Mouse (Mus musculus): Measurements from ENCODE around the gene Limk2. TPM values are rescaled to one million over a fixed set of nuclear protein-coding genes. Genes with fewer than 3 reads are reported as not detected.

Limk2 gene
- polyA plus RNA-seq, 1 experiment: 78.9 TPM

DNA sequence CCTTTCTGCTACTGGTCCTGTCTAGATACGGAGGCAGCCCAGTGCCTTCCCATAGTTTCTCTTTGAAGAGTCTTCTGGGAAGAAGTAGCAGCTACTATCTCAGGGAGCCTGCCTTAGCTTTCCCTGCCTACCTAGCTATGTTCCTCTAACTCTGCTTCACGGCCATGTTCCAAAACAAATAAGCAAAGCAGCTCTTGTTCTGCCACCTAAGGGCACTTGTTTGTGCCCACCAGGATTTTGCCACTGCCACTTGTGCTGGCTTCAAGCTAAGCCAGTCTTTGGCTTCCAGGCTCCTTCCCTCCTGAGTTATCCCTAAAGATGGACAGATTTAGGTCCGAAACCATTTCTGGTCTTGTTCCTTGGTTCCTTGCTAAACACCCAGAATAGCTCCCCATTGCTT lies 3.1 kb upstream of the Limk2 start:
- no peak for DNase-seq (ENCODE audit: low spot score)

DNA sequence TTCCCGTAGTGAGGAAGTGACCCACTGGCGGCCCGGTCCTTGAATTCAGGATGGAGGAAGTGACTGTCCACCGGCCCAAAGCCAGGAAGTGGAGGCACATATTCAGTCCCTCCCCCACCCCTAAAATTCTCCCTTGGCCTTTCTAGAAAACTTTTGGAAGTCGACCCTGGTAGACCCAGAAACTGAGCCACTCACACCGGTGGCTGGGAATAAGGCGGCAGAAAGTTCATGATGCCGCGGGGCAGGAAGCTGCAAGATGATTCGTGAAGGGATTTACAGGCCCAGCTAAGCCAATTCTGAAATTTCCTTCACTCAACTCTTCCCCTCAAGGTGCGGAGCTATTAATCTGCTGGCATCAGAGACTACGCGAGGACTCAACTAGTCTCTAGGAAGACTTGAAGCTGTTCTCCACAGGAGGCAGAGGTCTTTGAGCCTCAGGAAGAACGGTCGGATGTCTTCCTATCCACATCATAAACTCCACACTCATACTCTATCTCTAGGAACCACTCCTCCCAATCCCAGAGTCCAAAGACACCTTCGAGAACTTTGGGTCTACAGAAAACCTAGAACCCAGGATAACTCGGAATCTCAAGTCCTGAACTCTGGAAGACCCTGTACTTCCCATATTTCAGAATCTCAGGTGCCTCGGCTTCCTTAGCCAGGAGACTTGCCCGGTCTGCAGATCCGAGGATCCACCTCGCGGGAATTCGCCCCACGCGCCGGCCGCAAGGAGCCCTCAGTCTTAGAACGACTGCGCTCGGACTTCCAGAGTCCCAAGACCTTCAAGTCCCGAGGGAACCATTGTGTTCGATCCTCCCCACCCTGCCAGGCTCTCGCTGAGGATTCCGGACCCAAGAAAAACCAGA lies 625 bp downstream of the Limk2 start:
- no peak for DNase-seq (ENCODE audit: low spot score)

GRCm38 (mm10) chr11:3404287-3405047 lies 4.5 kb downstream of the Limk2 start:
- no peak for DNase-seq (ENCODE audit: low spot score)

- no peak for DNase-seq (ENCODE audit: low spot score)
Observed at GRCm38 (mm10) chr11:3403024-3403423, 6.0 kb downstream of the Limk2 start.

- no peak for DNase-seq (ENCODE audit: low spot score)
Observed at GRCm38 (mm10) chr11:3398318-3398717, 10.7 kb downstream of the Limk2 start.

GRCm38 (mm10) chr11:3396562-3396961 lies 12.4 kb downstream of the Limk2 start:
- DNase-seq (ENCODE audit: low spot score): no peak

- no peak for DNase-seq (ENCODE audit: low spot score)
Observed at GRCm38 (mm10) chr11:3396091-3396490, 12.9 kb downstream of the Limk2 start.

- no peak for DNase-seq (ENCODE audit: low spot score)
Observed at GRCm38 (mm10) chr11:3394520-3394919, 14.5 kb downstream of the Limk2 start.

DNA sequence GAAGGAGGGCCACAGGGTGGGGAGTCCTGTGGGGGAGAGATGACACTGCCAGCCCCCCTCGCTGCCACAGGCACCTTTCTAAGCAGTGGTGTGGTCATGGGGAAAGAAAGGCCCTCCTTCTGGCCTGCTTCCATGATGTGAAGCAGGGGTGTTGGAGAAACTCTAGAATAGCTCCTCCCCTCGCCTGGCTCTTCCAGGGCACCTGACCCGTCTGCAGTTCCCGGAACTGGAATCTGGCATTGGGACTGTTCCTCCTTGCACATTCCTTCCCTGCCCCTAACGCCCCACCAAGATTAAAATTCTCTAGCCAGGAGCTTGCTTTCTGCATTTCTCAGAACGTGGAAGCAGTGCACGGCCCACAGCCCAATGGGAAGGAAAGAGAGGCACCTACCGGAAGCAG lies 16.5 kb downstream of the Limk2 start:
- DNase-seq (ENCODE audit: low spot score): no peak

- no peak for DNase-seq (ENCODE audit: low spot score)
Observed at GRCm38 (mm10) chr11:3390789-3391188, 18.2 kb downstream of the Limk2 start.

GRCm38 (mm10) chr11:3389996-3390395 lies 19.0 kb downstream of the Limk2 start:
- no peak for DNase-seq (ENCODE audit: low spot score)

- DNase-seq (ENCODE audit: low spot score): no peak
Observed at GRCm38 (mm10) chr11:3387482-3388196, 21.4 kb downstream of the Limk2 start.

DNA sequence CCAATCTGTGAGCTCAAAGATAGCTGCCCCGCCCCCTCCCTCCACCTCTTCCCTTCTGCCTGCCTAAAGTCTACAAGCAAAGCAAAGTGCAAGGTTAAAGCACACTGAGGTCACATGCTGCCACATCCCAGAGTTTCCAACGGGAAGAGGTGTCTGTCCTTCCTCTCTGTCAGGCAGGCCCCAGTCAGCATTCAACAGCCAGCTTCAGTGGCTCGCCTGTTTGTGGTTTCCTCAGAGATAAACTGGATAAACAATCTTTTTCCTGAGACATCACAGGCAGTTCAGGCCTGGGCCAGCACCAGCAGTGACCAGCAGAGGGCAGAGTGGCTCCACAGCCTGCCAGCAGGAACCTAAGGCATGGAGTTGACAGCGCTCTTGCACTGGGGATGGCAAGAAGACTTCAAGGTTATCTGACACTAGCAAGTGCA lies 22.0 kb downstream of the Limk2 start:
- peak; percentile 84 for DNase-seq (ENCODE audit: low spot score)

GRCm38 (mm10) chr11:3382602-3383594 lies 26.1 kb downstream of the Limk2 start:
- no peak for DNase-seq (ENCODE audit: low spot score)

GRCm38 (mm10) chr11:3381148-3381814 lies 27.7 kb downstream of the Limk2 start:
- no peak for DNase-seq (ENCODE audit: low spot score)

DNA sequence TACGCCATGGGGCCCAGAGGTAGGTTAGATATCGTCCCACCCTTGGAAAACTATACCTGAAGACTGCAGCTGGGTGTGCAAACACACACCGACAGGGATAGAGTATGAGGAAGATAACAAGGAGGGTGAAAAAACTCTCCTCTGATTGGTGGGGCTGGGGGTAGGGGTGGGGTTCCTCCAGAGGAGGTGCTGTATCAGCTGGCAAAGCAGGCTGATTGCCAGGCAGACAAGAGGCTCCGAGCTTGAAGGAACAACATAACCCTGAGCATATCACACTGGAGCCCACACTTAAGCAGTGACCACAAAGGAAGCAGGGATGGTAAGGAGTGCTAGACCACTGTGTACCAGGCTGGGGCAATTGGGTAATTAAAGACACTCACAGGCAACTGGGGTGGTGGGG lies 29.6 kb downstream of the Limk2 start:
- no peak for DNase-seq (ENCODE audit: low spot score)

GRCm38 (mm10) chr11:3374741-3375140 lies 34.2 kb downstream of the Limk2 start:
- DNase-seq (ENCODE audit: low spot score): no peak

DNA sequence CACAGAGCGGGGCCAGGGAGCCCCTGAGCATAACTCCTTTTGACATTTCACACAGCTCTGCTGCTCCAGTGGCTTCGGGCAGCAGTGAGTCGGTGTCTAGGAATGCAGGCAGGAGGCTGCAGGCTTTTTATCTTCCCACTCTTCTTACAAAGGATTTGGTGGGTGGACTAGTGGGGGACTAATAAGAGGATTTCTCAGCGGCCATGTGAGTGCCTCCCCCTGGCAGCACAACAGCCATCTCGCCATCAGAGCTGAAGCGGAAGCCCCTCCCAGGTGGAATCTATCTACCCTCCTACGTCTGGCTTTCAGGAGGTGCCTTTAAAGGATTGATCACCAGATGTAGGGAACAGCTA lies 34.7 kb downstream of the Limk2 start:
- no peak for DNase-seq (ENCODE audit: low spot score)

DNA sequence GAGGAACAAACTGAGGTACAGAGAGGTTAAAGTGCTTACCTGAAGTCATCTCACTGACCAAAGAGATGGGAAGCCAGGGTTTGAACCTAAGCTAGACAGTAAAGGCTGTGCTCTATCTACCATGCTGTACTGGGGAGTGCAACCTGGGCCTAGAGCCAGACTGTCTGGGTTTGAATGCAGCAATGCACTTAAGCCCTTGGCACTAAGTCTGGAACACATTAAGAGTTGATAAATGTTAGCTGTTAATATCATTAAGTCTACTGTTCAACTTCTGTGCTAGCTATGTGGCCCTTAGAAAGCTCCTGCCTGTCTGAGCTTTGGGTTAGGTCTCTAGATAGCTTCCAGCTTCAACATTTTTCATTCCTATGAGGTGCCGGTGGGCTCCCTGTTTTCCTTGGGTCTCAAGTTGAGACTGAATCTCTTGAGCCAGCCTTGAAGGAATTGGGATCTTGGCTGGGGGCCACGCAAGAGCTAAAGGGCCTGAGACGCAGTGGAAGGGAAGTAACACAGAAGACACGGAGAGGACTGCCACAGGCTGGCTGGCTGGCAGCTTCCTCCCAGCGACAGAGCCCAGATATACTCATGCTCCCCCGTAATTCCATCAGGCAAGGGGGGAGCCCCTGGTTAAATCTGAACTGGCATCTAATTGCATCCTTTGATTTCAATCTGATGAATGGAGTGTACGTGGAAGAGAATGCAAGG lies 35.2 kb downstream of the Limk2 start:
- no peak for DNase-seq (ENCODE audit: low spot score)

Data from urinary bladder, adult 2 months (tissue).